Mouse (Mus musculus) monocyte, adult 5-6 weeks (primary cell): Measurements from ENCODE around the gene Rsph6a. TPM values are rescaled to one million over a fixed set of nuclear protein-coding genes. Genes with fewer than 3 reads are reported as not detected.

Experiments used
- ATAC-seq: fragments of 153-309, 156-312 bp; replicated peaks from 2 replicates; pipeline ENCODE4 v1.8.0; 2017; ENCODE audit warnings: mild to moderate bottlenecking; ENCODE audit not compliant: low TSS enrichment, insufficient number of reproducible peaks, severe bottlenecking, poor library complexity, low FRiP score
- total RNA-seq: library from RNA; stranded (forward); fragments of 200-1000, 200-491, 200-594 nt; gene quantifications from 3 replicates; pipeline ENCODE4 v1.2.3, GENCODE M21; 2017

Rsph6a gene
- not detected in 3 replicates for total RNA-seq

- ATAC-seq: no peak
Observed at GRCm38 (mm10) chr7:19054047-19054776, at the start of gene Rsph6a. Gene Rsph6a, plus strand, starts transcription at chr7:19054690.

GRCm38 (mm10) chr7:19005417-19006121, 48.9 kb upstream of the Rsph6a start:
- ATAC-seq: no peak

DNA sequence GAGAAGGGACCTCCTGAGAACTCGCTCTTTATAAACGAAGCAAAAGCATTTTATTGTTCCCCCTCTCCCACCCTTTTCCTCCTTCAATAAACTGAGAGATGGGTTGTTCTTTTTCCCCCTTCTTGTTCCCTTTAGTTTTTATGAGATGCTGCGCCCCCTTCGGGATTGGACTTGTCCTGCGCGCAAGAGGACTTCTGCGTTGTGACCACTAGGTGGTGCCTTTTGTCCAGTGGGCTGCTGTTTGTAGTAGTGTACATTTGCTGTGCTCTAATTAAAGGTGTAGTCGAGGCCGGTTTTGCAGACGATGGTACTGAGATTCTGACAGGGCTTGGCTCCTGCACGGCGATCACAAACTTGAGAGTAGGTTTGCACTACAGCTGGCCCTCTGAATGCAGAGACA, 48.0 kb upstream of the Rsph6a start:
- peak; percentile 42; the same call in 1 of the 2 replicates for ATAC-seq

GRCm38 (mm10) chr7:19007026-19007977, 47.2 kb upstream of the Rsph6a start:
- ATAC-seq: no peak

- no peak for ATAC-seq
Observed at GRCm38 (mm10) chr7:19010581-19010980, 43.9 kb upstream of the Rsph6a start.

DNA sequence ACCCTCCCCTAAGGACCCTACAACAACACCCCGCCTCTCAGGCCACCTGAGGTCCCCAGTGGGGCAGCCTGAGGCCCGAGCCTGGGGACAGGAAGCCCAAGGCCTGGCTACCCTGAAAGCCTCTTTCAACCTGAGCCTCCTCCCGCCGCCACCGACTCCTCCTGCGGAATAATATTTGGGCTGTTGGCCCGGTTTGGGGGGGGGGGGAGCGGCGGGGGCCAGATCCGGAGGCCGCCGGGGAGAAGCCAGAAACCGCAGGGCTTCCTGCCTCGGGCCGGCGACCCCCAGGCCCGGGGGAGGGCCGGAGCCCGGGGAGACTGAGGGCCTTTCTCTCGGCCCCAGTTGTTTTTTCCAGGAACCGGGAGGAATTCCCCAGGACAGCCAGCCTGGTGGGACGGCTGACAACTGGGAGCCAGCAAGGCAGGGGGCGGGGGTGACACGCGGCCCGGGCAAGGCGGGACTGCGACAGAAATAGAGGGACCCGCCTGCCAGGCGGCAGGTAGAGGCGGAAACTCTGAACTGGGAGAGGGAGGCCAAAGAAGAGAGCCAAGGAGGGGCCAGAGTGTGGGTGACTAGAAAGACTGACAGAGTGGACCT, 42.4 kb upstream of the Rsph6a start:
- no peak for ATAC-seq

GRCm38 (mm10) chr7:19012882-19013281, 41.6 kb upstream of the Rsph6a start:
- no peak for ATAC-seq

DNA sequence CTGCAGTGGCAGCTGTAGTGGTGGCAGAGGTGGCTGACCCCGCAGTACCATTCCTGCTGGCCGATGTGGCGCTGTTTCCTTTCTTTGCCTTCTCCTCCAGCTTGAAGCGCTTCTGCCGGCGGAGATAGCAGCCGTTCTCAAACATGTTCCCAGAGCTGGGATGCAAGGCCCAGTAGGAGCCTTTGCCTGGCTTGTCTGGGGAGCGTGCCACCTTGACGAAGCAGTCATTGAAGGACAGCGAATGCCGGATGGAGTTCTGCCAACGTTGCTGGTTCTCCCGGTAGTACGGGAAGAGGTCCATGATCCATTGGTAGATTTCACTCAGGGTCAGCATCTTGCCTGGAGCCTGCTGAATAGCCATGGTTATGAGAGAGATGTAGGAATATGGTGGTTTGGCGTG, 40.0 kb upstream of the Rsph6a start:
- ATAC-seq: no peak

DNA sequence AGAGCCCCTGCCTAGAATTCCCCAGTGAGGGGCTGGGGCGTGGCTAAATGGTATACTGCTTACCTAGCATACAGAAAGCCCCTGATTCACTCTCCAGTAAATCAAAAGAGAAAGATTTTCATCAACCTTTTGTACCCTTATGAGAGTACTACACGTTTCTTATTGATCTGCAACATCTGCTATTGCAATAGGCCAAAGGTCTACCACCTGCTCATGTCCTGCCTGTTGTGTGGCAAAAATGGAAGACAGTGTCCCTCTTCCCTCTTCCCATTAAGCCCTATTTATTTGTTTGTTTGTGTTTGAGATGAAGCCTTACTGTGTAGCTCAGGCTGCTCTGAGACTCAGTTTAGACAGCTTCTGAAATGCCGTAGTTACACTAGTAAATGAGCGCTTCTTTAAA, 38.4 kb upstream of the Rsph6a start:
- ATAC-seq: no peak

- no peak for ATAC-seq
Observed at GRCm38 (mm10) chr7:19017909-19018308, 36.6 kb upstream of the Rsph6a start.

DNA sequence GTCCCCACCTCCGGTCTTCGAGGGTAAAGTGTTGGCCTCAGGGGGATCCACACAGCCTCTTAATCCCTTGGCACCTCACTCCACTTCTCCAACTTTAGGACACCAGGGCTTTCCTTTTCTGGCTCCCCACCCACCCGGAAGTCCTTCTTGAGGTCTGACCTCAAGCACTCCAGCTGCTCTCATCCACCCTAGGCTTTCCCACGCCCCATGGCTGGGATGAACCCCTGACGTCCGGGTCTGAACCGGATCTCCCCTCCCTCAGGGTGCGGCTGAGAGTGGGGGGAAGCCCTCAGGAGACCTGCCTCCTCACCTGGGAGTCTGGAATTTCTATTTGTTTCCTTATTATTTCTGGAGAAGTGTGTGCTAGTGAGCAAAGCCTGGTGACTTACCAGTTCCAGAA, 33.4 kb upstream of the Rsph6a start:
- no peak for ATAC-seq

- no peak for ATAC-seq
Observed at GRCm38 (mm10) chr7:19022189-19022958, 32.1 kb upstream of the Rsph6a start.

- ATAC-seq: no peak
Observed at GRCm38 (mm10) chr7:19023357-19023814, 31.1 kb upstream of the Rsph6a start, which contains the start of gene Foxa3. Gene Foxa3, minus strand, starts transcription at chr7:19023538.

DNA sequence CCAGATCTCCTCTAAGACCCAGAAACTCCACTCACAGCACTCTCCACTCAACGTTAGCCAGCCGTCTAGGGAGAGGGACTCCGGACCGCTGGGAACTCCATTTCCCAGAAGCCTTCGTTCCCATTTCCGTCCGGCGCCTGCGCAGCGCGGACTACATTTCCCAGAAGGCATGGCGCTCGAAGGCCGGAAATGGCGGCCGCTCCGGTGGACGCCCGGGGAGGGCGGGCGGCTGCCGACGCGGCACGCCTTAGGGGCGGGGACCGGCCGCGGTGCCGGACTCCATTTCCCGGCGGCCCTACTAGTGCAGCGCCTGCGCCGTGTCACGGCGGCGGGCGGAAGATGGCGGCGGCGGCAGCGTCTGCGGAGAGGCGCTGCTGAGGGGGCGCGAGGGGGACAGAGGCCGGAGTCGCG, 30.4 kb upstream of the Rsph6a start, which contains the start of gene Sympk:
TSS of gene Sympk (plus strand) at position 282 of the 411 bp plus-strand sequence.
- peak; percentile 89 for ATAC-seq

GRCm38 (mm10) chr7:19024581-19025255, 29.8 kb upstream of the Rsph6a start:
- 0 out of 2 replicates have a peak, but pooled peaks have one; percentile 4 for ATAC-seq

- no peak for ATAC-seq
Observed at GRCm38 (mm10) chr7:19028067-19028466, 26.4 kb upstream of the Rsph6a start.

DNA sequence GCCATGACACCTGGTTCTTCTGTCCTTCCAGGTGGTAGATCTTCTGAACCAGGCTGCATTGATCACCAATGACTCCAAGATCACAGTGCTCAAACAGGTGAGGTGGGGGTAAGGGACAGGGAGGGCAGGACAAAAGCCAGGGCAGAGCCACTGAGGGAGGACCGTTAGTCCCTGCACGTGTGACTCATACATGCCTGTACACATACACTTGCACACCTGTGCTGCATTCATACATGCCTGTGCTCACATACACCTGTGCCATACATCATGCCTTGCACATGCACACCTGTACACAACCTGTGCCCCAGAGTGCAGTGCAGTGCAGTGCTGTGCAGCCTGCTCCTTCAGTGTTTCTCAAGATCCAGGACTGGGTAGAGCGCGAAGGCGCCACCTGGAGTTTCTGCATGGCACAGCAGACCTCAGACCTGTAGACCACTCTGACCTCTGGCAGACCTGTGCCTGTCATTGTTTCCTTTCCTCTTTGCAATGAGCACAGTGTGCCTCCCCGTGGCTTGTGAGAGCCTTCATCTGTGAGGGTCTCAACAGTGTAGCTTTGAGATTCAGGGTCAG, 25.3 kb upstream of the Rsph6a start:
- ATAC-seq: peak; percentile 33; the same call in 1 of the 2 replicates
